Mouse (Mus musculus): ENCODE data around the gene S100a2. TPM values are rescaled to one million over a fixed set of nuclear protein-coding genes. Genes with fewer than 3 reads are reported as not detected.

S100a2 gene
- not detected for total RNA-seq (2021)

- DNase-seq, result no peak
Observed at GRCm38 (mm10) chr3:90589947-90590346, at the start of gene S100a2. Gene S100a2, plus strand, starts transcription at chr3:90590247.

- DNase-seq, result peak; percentile 51
Observed at GRCm38 (mm10) chr3:90540904-90541303, 49.1 kb upstream of the S100a2 start.

GRCm38 (mm10) chr3:90549676-90550420 is 40.2 kb upstream of the S100a2 start:
- DNase-seq, result peak; percentile 29

GRCm38 (mm10) chr3:90550421-90550790 is 39.6 kb upstream of the S100a2 start:
- DNase-seq, result no peak

GRCm38 (mm10) chr3:90552231-90552630 is 37.8 kb upstream of the S100a2 start:
- DNase-seq, result no peak

GRCm38 (mm10) chr3:90555954-90556353 is 34.1 kb upstream of the S100a2 start:
- peak; percentile 44 for DNase-seq

- no peak for DNase-seq
Observed at GRCm38 (mm10) chr3:90560008-90560628, 29.9 kb upstream of the S100a2 start, which contains the start of gene S100a3. Gene S100a3, plus strand, starts transcription at chr3:90560578.

GRCm38 (mm10) chr3:90574691-90575090 is 15.4 kb upstream of the S100a2 start:
- DNase-seq, result no peak

GRCm38 (mm10) chr3:90575320-90575719 is 14.7 kb upstream of the S100a2 start:
- no peak for DNase-seq

GRCm38 (mm10) chr3:90576351-90577001 is 13.6 kb upstream of the S100a2 start:
- no peak for DNase-seq

- DNase-seq, result no peak
Observed at GRCm38 (mm10) chr3:90579433-90579832, 10.6 kb upstream of the S100a2 start.

GRCm38 (mm10) chr3:90581141-90581540 is 8.9 kb upstream of the S100a2 start:
- DNase-seq, result no peak

- no peak for DNase-seq
Observed at GRCm38 (mm10) chr3:90582156-90582555, 7.9 kb upstream of the S100a2 start.

- DNase-seq, result no peak
Observed at GRCm38 (mm10) chr3:90582556-90582955, 7.5 kb upstream of the S100a2 start.

- DNase-seq, result peak; percentile 47
Observed at GRCm38 (mm10) chr3:90583893-90584292, 6.2 kb upstream of the S100a2 start.

- DNase-seq, result peak; percentile 74
Observed at GRCm38 (mm10) chr3:90585595-90585994, 4.5 kb upstream of the S100a2 start.

GRCm38 (mm10) chr3:90586016-90586643 is 3.9 kb upstream of the S100a2 start:
- DNase-seq, result no peak

- peak; percentile 74 for DNase-seq
Observed at GRCm38 (mm10) chr3:90586906-90587305, 3.1 kb upstream of the S100a2 start.

GRCm38 (mm10) chr3:90587361-90588101 is 2.5 kb upstream of the S100a2 start:
- peak; percentile 36 for DNase-seq

- no peak for DNase-seq
Observed at GRCm38 (mm10) chr3:90589390-90589789, 657 bp upstream of the S100a2 start.

GRCm38 (mm10) chr3:90594466-90594865 is 4.4 kb downstream of the S100a2 start:
- no peak for DNase-seq

- DNase-seq, result no peak
Observed at GRCm38 (mm10) chr3:90595556-90595955, 5.5 kb downstream of the S100a2 start.

Data from heart, postnatal 4 days (tissue).